Mouse (Mus musculus) small intestine, adult 2 months (tissue): ENCODE results near the gene Vps25.

Experiments used
- CTCF ChIP-seq: fragments of 200-500 bp; IDR thresholded peaks from 2 replicates; pipeline ENCODE4 v1.5.1; 2012; ENCODE audit warnings: low read depth, mild to moderate bottlenecking, control low read depth, inconsistent platforms, low read length, moderate library complexity, mixed read lengths; ENCODE audit not compliant: insufficient replicate concordance, insufficient read length; ENCODE audit errors: extremely low read depth
- POLR2A ChIP-seq: fragments of 200-500 bp; IDR thresholded peaks from 2 replicates; pipeline ENCODE4 v1.6.1; 2012; ENCODE audit warnings: low read depth, mild to moderate bottlenecking, control low read depth, inconsistent platforms, low read length, moderate library complexity

DNA sequence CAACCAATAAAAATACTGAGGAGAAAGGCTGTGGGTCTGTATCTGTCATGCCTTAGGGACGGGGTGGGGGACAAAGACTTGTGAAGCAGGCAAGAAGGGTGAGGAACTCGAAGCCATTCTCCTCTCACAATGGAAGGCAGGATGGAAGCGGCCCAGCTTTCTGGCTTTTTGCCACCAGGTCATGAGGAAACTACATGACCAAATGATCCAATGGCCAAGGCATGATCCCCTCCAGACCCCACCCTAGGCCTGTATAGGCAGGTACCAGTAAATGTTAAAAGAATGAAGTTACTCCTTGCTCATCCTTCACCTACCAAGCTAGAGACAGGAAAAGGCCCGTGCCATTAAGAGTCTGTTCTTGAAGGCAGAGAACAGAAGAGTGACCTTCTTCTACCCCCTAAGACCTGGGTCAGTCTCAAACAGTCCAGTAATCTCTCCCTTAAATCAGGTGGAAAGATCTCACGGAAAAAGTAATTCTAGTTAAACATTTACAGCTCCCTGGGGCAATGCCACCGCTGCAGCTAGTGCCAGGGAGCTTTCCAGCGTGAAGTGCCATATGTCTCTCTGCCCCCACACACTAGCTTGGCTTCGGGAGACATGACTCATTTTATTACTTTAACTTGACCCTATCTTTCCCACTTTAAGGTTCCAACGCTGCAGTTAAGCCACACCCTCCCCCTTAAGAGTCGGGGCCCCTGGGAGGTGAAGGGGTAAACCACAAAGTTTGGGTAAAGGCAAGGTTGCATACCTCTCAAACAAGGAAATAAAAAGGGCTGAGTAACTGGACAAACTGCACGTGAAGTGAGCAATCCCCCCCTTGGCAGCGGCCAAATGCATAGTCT, 24.1 kb downstream of the Vps25 start:
- TF ChIP-seq CTCF (no peak), POLR2A (no peak)
